15 mouse cellular contexts compared by ENCODE assay signal in genomic region chr3:104644371-104644770, GRCm38 (mm10). TPM values are rescaled to one million over a fixed set of nuclear protein-coding genes. Genes with fewer than 3 reads are reported as not detected.
DNase-seq lines count a peak whose midpoint lies in the region; ATAC-seq and TF ChIP-seq lines count a peak whose summit lies in the region.
"Had no signal": no experiment of that assay in that cellular context is flagged by ENCODE, and none has a peak within 500 bp of the region (broad histone marks: within the 10 kb centered on the region; RNA-seq: fewer than 3 reads in every experiment).

No protein-coding gene starts in this region.

- intact Hi-C loops in heart, postnatal 36 days (cut with DNase I): no loop called here

- peak; percentile 64 for ATAC-seq in liver, embryonic 14.5 days (ENCODE audit: insufficient read depth)
- no peak for ATAC-seq in lung, postnatal 0 days
- ATAC-seq in CD4-positive, CD25-positive, alpha-beta regulatory T cell, adult 4 months: no peak

- H3K9me3 ChIP-seq in erythroblast, embryonic 14.5 days (ENCODE audit: control insufficient read depth, low read length): no peaks in the 10 kb centered on the region
- H3K9me3 ChIP-seq in liver, embryonic 14.5 days (ENCODE audit: control insufficient read depth, low read length): no peaks in the 10 kb centered on the region
- no peaks in the 10 kb centered on the region for H3K9me3 ChIP-seq in embryonic facial prominence, embryonic 10.5 days
- no peaks in the 10 kb centered on the region for H3K9me3 ChIP-seq in lung, postnatal 0 days (ENCODE audit: low read length)
- H3K9me3 ChIP-seq: embryonic facial prominence, embryonic 15.5 days; forebrain, embryonic 13.5 days; heart, embryonic 12.5 days; hindbrain, embryonic 12.5 days had no signal

- 63% methylated on average over 1 of the region's 1 CpGs for WGBS in liver, embryonic 14.5 days (ENCODE audit: insufficient replicate concordance)
- WGBS in embryonic facial prominence, embryonic 10.5 days: 94% methylated on average over 1 of the region's 1 CpGs
- 85% methylated on average over 1 of the region's 1 CpGs for WGBS in lung, postnatal 0 days

- TF ChIP-seq EP300 in liver, embryonic 14.5 days (IDR thresholded peaks at IDR 0.05; ENCODE audit: low read depth): no peak
- no peak for TF ChIP-seq EP300 in lung, postnatal 0 days (IDR thresholded peaks at IDR 0.05)

- H3K36me3 ChIP-seq in erythroblast, embryonic 14.5 days (ENCODE audit: control insufficient read depth): peaks cover 89% of the 10 kb centered on the region
- H3K36me3 ChIP-seq in liver, embryonic 14.5 days (replicated peaks; ENCODE audit: control insufficient read depth, insufficient read depth, low read depth): peaks cover 11% of the 10 kb centered on the region
- no peaks in the 10 kb centered on the region for H3K36me3 ChIP-seq in embryonic facial prominence, embryonic 10.5 days (replicated peaks)
- no peaks in the 10 kb centered on the region for H3K36me3 ChIP-seq in lung, postnatal 0 days (ENCODE audit: insufficient read depth, low read length)
- H3K36me3 ChIP-seq: embryonic facial prominence, embryonic 15.5 days; heart, embryonic 12.5 days; hindbrain, embryonic 12.5 days had no signal

- H3K27me3 ChIP-seq in erythroblast, embryonic 14.5 days (ENCODE audit: control insufficient read depth): no peaks in the 10 kb centered on the region
- no peaks in the 10 kb centered on the region for H3K27me3 ChIP-seq in liver, embryonic 14.5 days (ENCODE audit: control insufficient read depth, insufficient read depth, low read length)
- H3K27me3 ChIP-seq in embryonic facial prominence, embryonic 10.5 days (replicated peaks; ENCODE audit: low read depth, poor library complexity, severe bottlenecking): no peaks in the 10 kb centered on the region
- no peaks in the 10 kb centered on the region for H3K27me3 ChIP-seq in lung, postnatal 0 days (replicated peaks; ENCODE audit: insufficient read depth, low read length)
- H3K27me3 ChIP-seq: CH12.LX; embryonic facial prominence, embryonic 15.5 days; forebrain, embryonic 13.5 days; heart, embryonic 12.5 days; hindbrain, embryonic 12.5 days; Patski had no signal

- peak overlapping the region; percentile 82 for H3K4me2 ChIP-seq in liver, embryonic 14.5 days (ENCODE audit: low read depth)
- H3K4me2 ChIP-seq in lung, postnatal 0 days (replicated peaks; ENCODE audit: low read depth, low read length): no peak overlapping the region
- H3K4me2 ChIP-seq: embryonic facial prominence, embryonic 15.5 days; forebrain, embryonic 13.5 days; heart, embryonic 12.5 days; hindbrain, embryonic 12.5 days had no signal

- peak overlapping the region; percentile 41 for H3K27ac ChIP-seq in liver, embryonic 14.5 days
- H3K27ac ChIP-seq in embryonic facial prominence, embryonic 10.5 days (replicated peaks): no peak overlapping the region
- no peak overlapping the region for H3K27ac ChIP-seq in lung, postnatal 0 days (ENCODE audit: low read length)
- H3K27ac ChIP-seq: embryonic facial prominence, embryonic 15.5 days; forebrain, embryonic 13.5 days; hindbrain, embryonic 12.5 days had no signal

- no peak for TF ChIP-seq CTCF in liver, embryonic 14.5 days (IDR thresholded peaks at IDR 0.05; ENCODE audit: low read depth)
- no peak for TF ChIP-seq CTCF in lung, postnatal 0 days (IDR thresholded peaks at IDR 0.05)

- H3K4me3 ChIP-seq in erythroblast, embryonic 14.5 days (replicated peaks): peak overlapping the region; percentile 42
- no peak overlapping the region for H3K4me3 ChIP-seq in liver, embryonic 14.5 days (ENCODE audit: insufficient read depth in 1 of 2, low read depth in 2 of 2, low read length in 2 of 2)
- H3K4me3 ChIP-seq in embryonic facial prominence, embryonic 10.5 days: no peak overlapping the region
- no peak overlapping the region for H3K4me3 ChIP-seq in lung, postnatal 0 days (ENCODE audit: low read depth, low read length)
- H3K4me3 ChIP-seq: embryonic facial prominence, embryonic 15.5 days; forebrain, embryonic 13.5 days; heart, embryonic 12.5 days; hindbrain, embryonic 12.5 days had no signal

- H3K4me1 ChIP-seq in erythroblast, embryonic 14.5 days (ENCODE audit: control insufficient read depth): peaks cover 80% of the 10 kb centered on the region
- peaks cover 36 to 41% of the 10 kb centered on the region in 2 experiments for H3K4me1 ChIP-seq in liver, embryonic 14.5 days (replicated peaks; ENCODE audit: control insufficient read depth in 2 of 2, insufficient read depth in 2 of 2, low read length in 1 of 2)
- peaks cover 17% of the 10 kb centered on the region for H3K4me1 ChIP-seq in embryonic facial prominence, embryonic 10.5 days
- H3K4me1 ChIP-seq in lung, postnatal 0 days (ENCODE audit: insufficient read depth, low read depth, low read length): no peaks in the 10 kb centered on the region

- H3K9ac ChIP-seq in liver, embryonic 14.5 days (replicated peaks): no peak overlapping the region; the same call in 1 of the 2 replicates
- no peak overlapping the region for H3K9ac ChIP-seq in lung, postnatal 0 days (replicated peaks; ENCODE audit: low read depth)
- H3K9ac ChIP-seq: embryonic facial prominence, embryonic 15.5 days; forebrain, embryonic 13.5 days; forebrain, postnatal 0 days; heart, embryonic 12.5 days; hindbrain, embryonic 12.5 days had no signal

- peak; percentile 71 for DNase-seq in heart, adult 11 months
- no peak for DNase-seq in heart, postnatal 36 days
- peak; percentile 41 for DNase-seq in 416B (ENCODE audit: low read depth)
- DNase-seq in liver, embryonic 14.5 days (ENCODE audit: low read depth in 3 of 3, low spot score in 3 of 3): no peak
- DNase-seq in embryonic facial prominence, embryonic 10.5 days (ENCODE audit: low spot score): no peak
- DNase-seq in lung, postnatal 0 days (ENCODE audit: low spot score): no peak

RNA-seq across cellular contexts. Expression of gene Slc16a1, which starts 5.9 kb away (rescaled TPM):
- total RNA-seq in heart, postnatal 36 days (2021): 100 to 1,000 TPM; 163 to 166 TPM
- 12.8 and 18.6 TPM in 2 replicates for polyA plus RNA-seq in erythroblast, embryonic 14.5 days (2012)
- 34.1 and 38.6 TPM in 2 replicates for polyA plus RNA-seq in liver, embryonic 14.5 days (2012; rRNA removed)
- polyA plus RNA-seq in liver, embryonic 14.5 days (2014; fragmentation: Nextera tagmentation; extraction: Ambion mirVana): 83.8 and 93.9 TPM in 2 replicates
- 45.9 and 49.6 TPM in 2 replicates for polyA plus RNA-seq in embryonic facial prominence, embryonic 10.5 days (2016; fragmentation: Nextera tagmentation; extraction: Ambion mirVana)
- 17.2 and 17.5 TPM in 2 replicates for polyA plus RNA-seq in lung, postnatal 0 days (2015; fragmentation: Nextera tagmentation; extraction: Ambion mirVana)
- polyA plus RNA-seq in CD4-positive, CD25-positive, alpha-beta regulatory T cell, adult 4 months (2017; shearing (Covaris generic)): 1 to 10 TPM; 6.0 to 6.6 TPM

Comparison
In these comparisons a context has a peak if more than half of its experiments do, and no peak if none do; other contexts are left out.
1. DNase-seq: peak in heart, adult 11 months (single experiment) and 416B (single experiment); none in heart, postnatal 36 days (0 of 2), liver, embryonic 14.5 days (0 of 3), embryonic facial prominence, embryonic 10.5 days (single experiment) and lung, postnatal 0 days (single experiment).